Mouse (Mus musculus) heart, embryonic 15.5 days (tissue): ENCODE measurements around the gene Gm572. TPM values are rescaled to one million over a fixed set of nuclear protein-coding genes. Genes with fewer than 3 reads are reported as not detected.

Source experiments
- ATAC-seq: fragments of 200-750 bp; cut with Nextera tagmentation; replicated peaks from 2 replicates; pipeline ENCODE4 v1.8.0; 2017; ENCODE audit warnings: low read depth, moderate TSS enrichment; ENCODE audit not compliant: insufficient number of reproducible peaks, insufficient read depth, low FRiP score
- H3K27ac ChIP-seq: fragments of 300-500 bp; sonication (generic); 2 replicates; pipeline ENCODE4 v1.5.1; 2015; ENCODE audit warnings: mild to moderate bottlenecking, inconsistent platforms
- H3K27me3 ChIP-seq: fragments of 300-500 bp; sonication (generic); 2 replicates; pipeline ENCODE4 v1.6.1; 2015; ENCODE audit warnings: inconsistent platforms
- H3K36me3 ChIP-seq: fragments of 300-500 bp; sonication (generic); 2 replicates; pipeline ENCODE4 v1.6.1; 2015; ENCODE audit warnings: mild to moderate bottlenecking, inconsistent platforms
- H3K4me1 ChIP-seq: fragments of 300-500 bp; sonication (generic); replicated peaks from 2 replicates; pipeline ENCODE4 v1.6.1; 2015; ENCODE audit warnings: inconsistent platforms
- H3K4me2 ChIP-seq: fragments of 300-500 bp; sonication (generic); 2 replicates; pipeline ENCODE4 v1.6.1; 2015; ENCODE audit warnings: inconsistent platforms, mild to moderate bottlenecking, moderate library complexity
- H3K4me3 ChIP-seq: fragments of 300-500 bp; sonication (generic); 2 replicates; pipeline ENCODE4 v1.5.1; 2015; ENCODE audit warnings: mild to moderate bottlenecking, inconsistent platforms
- H3K9ac ChIP-seq: fragments of 300-500 bp; sonication (generic); 2 replicates; pipeline ENCODE4 v1.6.1; 2015; ENCODE audit warnings: mild to moderate bottlenecking, inconsistent platforms
- H3K9me3 ChIP-seq: fragments of 300-500 bp; sonication (generic); replicated peaks from 2 replicates; pipeline ENCODE4 v1.6.1; 2016; ENCODE audit warnings: inconsistent platforms
- WGBS: fragments of 180-500 bp; shearing (Covaris S2); methylation state at CpG from one replicate; pipeline ENCODE4 v1.1.7; 2015; ENCODE audit warnings: mixed read lengths; 5-methylcytosine and 5-hydroxymethylcytosine counted together
- polyA plus RNA-seq: library from polyadenylated mRNA; unstranded; fragments of >200 nt; fragmentation: Nextera tagmentation; extraction: Ambion mirVana; gene quantifications from 2 replicates; pipeline ENCODE4 v1.2.1, GENCODE M21; 2015

The Gm572 gene
- polyA plus RNA-seq, 1 experiment from 2014 or later: 0.38 TPM

DNA sequence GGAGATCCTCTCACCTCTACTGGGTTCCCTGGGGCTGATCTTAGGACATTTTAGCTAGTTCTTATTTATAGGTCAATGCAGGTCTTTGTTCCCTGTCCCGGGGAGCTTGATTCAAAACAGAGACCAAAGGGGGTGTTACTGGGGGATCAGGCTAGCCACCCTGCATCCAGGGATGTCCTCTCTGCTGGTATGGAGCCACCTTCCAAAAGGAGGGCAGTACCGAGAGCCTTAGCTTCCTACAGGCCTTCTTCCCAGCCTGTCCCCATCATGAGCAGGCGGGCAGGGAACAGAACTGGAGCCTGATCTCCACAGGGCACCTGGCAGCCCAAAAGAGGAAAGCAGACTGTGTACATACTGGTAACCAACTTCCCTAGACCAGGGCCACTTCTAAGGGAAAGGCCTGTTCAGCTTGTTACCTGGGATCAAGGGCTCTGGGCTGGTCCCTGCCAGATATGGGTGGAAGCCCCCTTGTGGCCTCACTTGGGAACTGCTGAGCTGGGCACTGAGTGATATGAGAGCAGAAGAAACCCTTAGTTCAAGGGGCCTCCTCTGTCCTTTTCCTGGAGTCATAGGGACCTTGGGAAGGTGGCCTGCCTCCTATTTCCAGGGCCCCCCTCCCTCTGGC, 38.5 kb upstream of the Gm572 start:
- 86% methylated on average over 3 of the region's 3 CpGs for WGBS
- no peaks in the 10 kb centered on the region for H3K9me3 ChIP-seq
- no peak overlapping the region for H3K9ac ChIP-seq
- no peak overlapping the region for H3K4me2 ChIP-seq
- no peak overlapping the region for H3K4me3 ChIP-seq
- no peaks in the 10 kb centered on the region for H3K36me3 ChIP-seq
- ATAC-seq: no peak; the same call in 1 of the 2 replicates
- no peaks in the 10 kb centered on the region for H3K27me3 ChIP-seq
- no peak overlapping the region for H3K27ac ChIP-seq
- H3K4me1 ChIP-seq: peaks cover 12% of the 10 kb centered on the region

DNA sequence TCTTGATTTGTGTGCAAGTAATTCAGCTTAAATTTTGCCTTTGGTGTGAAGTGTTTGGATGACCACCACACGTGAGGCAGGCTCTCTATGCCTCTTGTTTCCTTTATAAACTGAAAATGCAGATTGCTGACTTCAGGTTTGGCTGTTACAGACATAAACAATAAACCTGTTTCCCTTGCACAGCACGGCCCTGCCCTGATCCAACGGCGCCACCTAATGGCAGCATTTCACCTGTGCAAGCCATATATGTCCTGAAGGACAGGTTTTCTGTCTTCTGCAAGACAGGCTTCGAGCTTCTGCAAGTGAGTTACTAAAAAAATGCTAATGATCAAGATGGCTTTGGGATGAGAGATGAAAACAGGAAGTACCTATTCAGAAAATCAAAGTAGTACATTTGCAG, 35.4 kb upstream of the Gm572 start:
- Histone ChIP-seq H3K4me3 (no peak overlapping the region), H3K4me2 (no peak overlapping the region), H3K27me3 (no peaks in the 10 kb centered on the region), H3K9ac (no peak overlapping the region), H3K27ac (0 out of 2 replicates have a peak overlapping the region, but pooled peaks have one; percentile 50), H3K9me3 (no peaks in the 10 kb centered on the region), H3K4me1 (peaks cover 23% of the 10 kb centered on the region), H3K36me3 (0 out of 2 replicates have a peak, but pooled peaks cover 3% of the 10 kb centered on the region)
- 25% methylated on average over 5 of the region's 5 CpGs for WGBS
- ATAC-seq: no peak

- Histone ChIP-seq H3K9me3 (no peaks in the 10 kb centered on the region), H3K4me2 (no peak overlapping the region), H3K36me3 (peaks cover 15% of the 10 kb centered on the region), H3K27ac (no peak overlapping the region), H3K9ac (no peak overlapping the region), H3K4me1 (peaks cover 23% of the 10 kb centered on the region), H3K27me3 (no peaks in the 10 kb centered on the region), H3K4me3 (no peak overlapping the region)
- 86% methylated on average over 5 of the region's 5 CpGs for WGBS
- ATAC-seq: no peak
Observed at GRCm38 (mm10) chr4:148609805-148610204, 33.3 kb upstream of the Gm572 start.

- no peak overlapping the region for H3K4me3 ChIP-seq
- H3K9me3 ChIP-seq: no peaks in the 10 kb centered on the region
- no peak overlapping the region for H3K4me2 ChIP-seq
- ATAC-seq: no peak
- peaks cover 25% of the 10 kb centered on the region for H3K36me3 ChIP-seq
- H3K27ac ChIP-seq: 0 out of 2 replicates have a peak overlapping the region, but pooled peaks have one; percentile 13
- no peaks in the 10 kb centered on the region for H3K27me3 ChIP-seq
- peaks cover 23% of the 10 kb centered on the region for H3K4me1 ChIP-seq
- 56% methylated on average over 5 of the region's 5 CpGs for WGBS
- no peak overlapping the region for H3K9ac ChIP-seq
Observed at GRCm38 (mm10) chr4:148610631-148611364, 32.3 kb upstream of the Gm572 start.

GRCm38 (mm10) chr4:148612557-148612956, 30.6 kb upstream of the Gm572 start:
- Histone ChIP-seq H3K36me3 (peaks cover 41% of the 10 kb centered on the region), H3K27me3 (no peaks in the 10 kb centered on the region)
- WGBS: 54% methylated on average over 4 of the region's 4 CpGs

GRCm38 (mm10) chr4:148613738-148614137, 29.4 kb upstream of the Gm572 start:
- Histone ChIP-seq H3K4me3 (no peak overlapping the region), H3K9ac (no peak overlapping the region), H3K9me3 (no peaks in the 10 kb centered on the region), H3K36me3 (peaks cover 48% of the 10 kb centered on the region), H3K4me1 (peaks cover 17% of the 10 kb centered on the region), H3K27me3 (no peaks in the 10 kb centered on the region), H3K4me2 (no peak overlapping the region), H3K27ac (no peak overlapping the region)
- no peak for ATAC-seq
- WGBS: 86% methylated on average over 9 of the region's 9 CpGs

More at GRCm38 (mm10) chr4:148612557-148612956, 30.6 kb upstream of the Gm572 start:
- Histone ChIP-seq H3K4me3 (no peak overlapping the region), H3K9me3 (no peaks in the 10 kb centered on the region), H3K9ac (no peak overlapping the region), H3K4me1 (peaks cover 23% of the 10 kb centered on the region), H3K4me2 (no peak overlapping the region), H3K27ac (no peak overlapping the region)
- ATAC-seq: no peak

DNA sequence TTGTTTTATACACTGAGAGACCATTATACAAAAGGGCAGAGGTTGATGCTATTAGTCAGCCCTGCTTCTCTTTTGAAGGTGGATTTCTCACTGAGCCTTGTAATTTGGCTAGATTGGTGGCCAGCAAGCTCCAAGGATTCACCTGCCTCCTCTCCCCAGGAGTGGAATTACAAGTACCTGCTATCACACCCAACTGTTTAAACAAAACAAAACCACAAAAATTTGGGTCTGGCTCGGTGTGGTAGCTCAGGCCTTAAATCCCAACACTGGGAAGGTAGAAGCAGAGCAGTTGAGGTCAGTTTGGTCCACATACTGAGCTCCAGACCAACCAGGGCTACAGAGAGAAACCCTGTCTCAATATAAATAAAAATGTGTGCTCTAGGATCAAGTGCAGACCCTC, 23.3 kb upstream of the Gm572 start:
- H3K27ac ChIP-seq: no peak overlapping the region
- ATAC-seq: no peak
- H3K27me3 ChIP-seq: no peaks in the 10 kb centered on the region
- no peak overlapping the region for H3K9ac ChIP-seq
- H3K4me2 ChIP-seq: no peak overlapping the region
- WGBS: 89% methylated on average over 1 of the region's 1 CpGs
- H3K36me3 ChIP-seq: peaks cover 91% of the 10 kb centered on the region
- H3K4me1 ChIP-seq: peaks cover 28% of the 10 kb centered on the region
- H3K4me3 ChIP-seq: no peak overlapping the region
- H3K9me3 ChIP-seq: no peaks in the 10 kb centered on the region

DNA sequence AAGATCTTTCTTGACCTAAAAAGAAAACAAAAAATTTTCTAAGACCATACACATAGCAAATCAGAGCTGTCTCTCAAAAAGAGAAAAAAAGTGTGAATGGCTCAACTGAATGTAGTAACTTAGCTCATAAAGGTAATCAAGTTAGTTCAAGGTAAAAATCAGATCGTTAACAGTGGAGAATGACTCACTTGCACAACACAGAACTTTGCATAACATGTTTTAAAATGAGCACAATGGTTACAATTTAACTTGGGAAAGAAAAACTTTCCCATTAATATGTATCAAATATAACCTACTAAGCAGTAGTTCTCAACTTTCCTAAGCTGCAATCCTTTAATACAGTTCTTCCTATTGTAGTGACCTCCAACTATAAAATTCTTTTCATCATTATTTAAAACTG, 22.4 kb upstream of the Gm572 start:
- no peaks in the 10 kb centered on the region for H3K9me3 ChIP-seq
- ATAC-seq: no peak
- H3K27me3 ChIP-seq: no peaks in the 10 kb centered on the region
- no peak overlapping the region for H3K4me3 ChIP-seq
- H3K9ac ChIP-seq: no peak overlapping the region
- H3K4me1 ChIP-seq: peaks cover 34% of the 10 kb centered on the region
- no peak overlapping the region for H3K4me2 ChIP-seq
- WGBS: 94% methylated on average over 1 of the region's 1 CpGs
- H3K36me3 ChIP-seq: peaks cover 85% of the 10 kb centered on the region
- no peak overlapping the region for H3K27ac ChIP-seq

- no peak overlapping the region for H3K27ac ChIP-seq
- H3K9me3 ChIP-seq: no peaks in the 10 kb centered on the region
- H3K4me2 ChIP-seq: no peak overlapping the region
- H3K4me3 ChIP-seq: no peak overlapping the region
- H3K36me3 ChIP-seq: peaks cover 69% of the 10 kb centered on the region
- ATAC-seq: no peak
- H3K27me3 ChIP-seq: no peaks in the 10 kb centered on the region
- peaks cover 39% of the 10 kb centered on the region for H3K4me1 ChIP-seq
- WGBS: 94% methylated on average over 4 of the region's 4 CpGs
- H3K9ac ChIP-seq: no peak overlapping the region
Observed at GRCm38 (mm10) chr4:148622485-148622884, 20.6 kb upstream of the Gm572 start.

- WGBS: 88% methylated on average over 4 of the region's 4 CpGs
Observed at GRCm38 (mm10) chr4:148623609-148624008, 19.5 kb upstream of the Gm572 start.

GRCm38 (mm10) chr4:148625010-148625409, 18.1 kb upstream of the Gm572 start:
- Histone ChIP-seq H3K36me3 (peaks cover 49% of the 10 kb centered on the region), H3K27me3 (no peaks in the 10 kb centered on the region), H3K4me2 (peak overlapping the region; percentile 69), H3K4me3 (peak overlapping the region; percentile 88), H3K9ac (no peak overlapping the region; the same call in 1 of the 2 replicates), H3K4me1 (peaks cover 35% of the 10 kb centered on the region), H3K9me3 (no peaks in the 10 kb centered on the region), H3K27ac (no peak overlapping the region)
- no peak for ATAC-seq
- 75% methylated on average over 10 of the region's 10 CpGs for WGBS

More at GRCm38 (mm10) chr4:148623609-148624008, 19.5 kb upstream of the Gm572 start:
- Histone ChIP-seq H3K27ac (no peak overlapping the region), H3K9ac (no peak overlapping the region), H3K4me2 (no peak overlapping the region), H3K27me3 (no peaks in the 10 kb centered on the region), H3K9me3 (no peaks in the 10 kb centered on the region), H3K4me1 (peaks cover 35% of the 10 kb centered on the region), H3K4me3 (no peak overlapping the region), H3K36me3 (peaks cover 63% of the 10 kb centered on the region)
- ATAC-seq: no peak
